Mouse (Mus musculus): ENCODE measurements around the gene Prr19. TPM values are rescaled to one million over a fixed set of nuclear protein-coding genes. Genes with fewer than 3 reads are reported as not detected.

Prr19 gene
- polyA plus RNA-seq, 1 experiment from 2014 or later = 1.0 TPM

- Histone ChIP-seq H3K4me2 (replicated peaks) (peak overlapping the region; percentile 71), H3K9me3 (no peaks in the 10 kb centered on the region), H3K9ac (peak overlapping the region; percentile 84), H3K4me3 (peak overlapping the region; percentile 87), H3K4me1 (peaks cover 14% of the 10 kb centered on the region), H3K27ac (peak overlapping the region; percentile 98), H3K36me3 (peaks cover 41% of the 10 kb centered on the region), H3K27me3 (no peaks in the 10 kb centered on the region)
- 1% methylated on average over 21 of the region's 21 CpGs for WGBS
- ATAC-seq (ENCODE audit: insufficient number of reproducible peaks, insufficient read depth, low FRiP score, low TSS enrichment) = no peak; the same call in none of the 2 replicates
Observed at GRCm38 (mm10) chr7:25296945-25297453, 4.2 kb upstream of the Prr19 start.

- Histone ChIP-seq H3K36me3 (peaks cover 34% of the 10 kb centered on the region), H3K27ac (peak within 1 kb of the TSS; percentile 98), H3K4me2 (replicated peaks) (peak within 1 kb of the TSS; percentile 71), H3K4me1 (peaks cover 14% of the 10 kb centered on the region), H3K9me3 (no peaks in the 10 kb centered on the region), H3K27me3 (no peaks in the 10 kb centered on the region), H3K4me3 (peak within 1 kb of the TSS; percentile 87), H3K9ac (peak within 1 kb of the TSS; percentile 84)
- peak; percentile 90 for ATAC-seq (ENCODE audit: insufficient number of reproducible peaks, insufficient read depth, low FRiP score, low TSS enrichment)
- under 1% methylated on average over 51 of the region's 52 CpGs for WGBS
Observed at GRCm38 (mm10) chr7:25297454-25298325, 3.5 kb upstream of the Prr19 start, which contains the start of gene Pafah1b3. Gene Pafah1b3 (minus strand): TSS chr7:25297986.

- no peak for ATAC-seq (ENCODE audit: insufficient number of reproducible peaks, insufficient read depth, low FRiP score, low TSS enrichment)
Observed at GRCm38 (mm10) chr7:25303003-25303684, 1.9 kb downstream of the Prr19 start.

GRCm38 (mm10) chr7:25303685-25304006 is 2.4 kb downstream of the Prr19 start:
- no peak overlapping the region for H3K4me3 ChIP-seq
- no peaks in the 10 kb centered on the region for H3K9me3 ChIP-seq
- H3K27ac ChIP-seq = no peak overlapping the region
- WGBS = 81% methylated on average over 3 of the region's 3 CpGs
- H3K4me2 ChIP-seq (replicated peaks) = no peak overlapping the region
- no peaks in the 10 kb centered on the region for H3K36me3 ChIP-seq
- H3K27me3 ChIP-seq = peaks cover 19% of the 10 kb centered on the region; the same call in 1 of the 2 replicates
- no peak overlapping the region for H3K9ac ChIP-seq
- ATAC-seq (ENCODE audit: insufficient number of reproducible peaks, insufficient read depth, low FRiP score, low TSS enrichment) = no peak
- peaks cover 8% of the 10 kb centered on the region for H3K4me1 ChIP-seq

More at GRCm38 (mm10) chr7:25303003-25303684, 1.9 kb downstream of the Prr19 start:
- H3K27ac ChIP-seq = no peak overlapping the region
- 73% methylated on average over 9 of the region's 9 CpGs for WGBS
- peaks cover 13% of the 10 kb centered on the region for H3K4me1 ChIP-seq
- no peaks in the 10 kb centered on the region for H3K9me3 ChIP-seq
- H3K4me3 ChIP-seq = no peak overlapping the region
- no peak overlapping the region for H3K9ac ChIP-seq
- peaks cover 16% of the 10 kb centered on the region; the same call in 1 of the 2 replicates for H3K27me3 ChIP-seq
- H3K36me3 ChIP-seq = no peaks in the 10 kb centered on the region
- H3K4me2 ChIP-seq (replicated peaks) = no peak overlapping the region

GRCm38 (mm10) chr7:25305481-25305880 is 4.3 kb downstream of the Prr19 start:
- no peak overlapping the region; the same call in 1 of the 2 replicates for H3K9ac ChIP-seq
- no peaks in the 10 kb centered on the region for H3K36me3 ChIP-seq
- peak overlapping the region; percentile 95 for H3K4me2 ChIP-seq (replicated peaks)
- ATAC-seq (ENCODE audit: insufficient number of reproducible peaks, insufficient read depth, low FRiP score, low TSS enrichment) = no peak
- peak overlapping the region; percentile 49 for H3K4me3 ChIP-seq
- H3K27ac ChIP-seq = no peak overlapping the region
- no peaks in the 10 kb centered on the region for H3K9me3 ChIP-seq
- H3K4me1 ChIP-seq = peaks cover 8% of the 10 kb centered on the region
- peaks cover 24% of the 10 kb centered on the region; the same call in 1 of the 2 replicates for H3K27me3 ChIP-seq
- WGBS = 0% methylated on average over 2 of the region's 2 CpGs

- peak; percentile 87 for ATAC-seq (ENCODE audit: insufficient number of reproducible peaks, insufficient read depth, low FRiP score, low TSS enrichment)
- Histone ChIP-seq H3K4me2 (replicated peaks) (peak within 1 kb of the TSS; percentile 95), H3K9me3 (no peaks in the 10 kb centered on the region), H3K9ac (peak within 1 kb of the TSS; percentile 50), H3K36me3 (no peaks in the 10 kb centered on the region), H3K4me3 (peak within 1 kb of the TSS; percentile 49), H3K27ac (peak within 1 kb of the TSS; percentile 52; the same call in 1 of the 2 replicates), H3K4me1 (peaks cover 8% of the 10 kb centered on the region), H3K27me3 (peaks cover 26% of the 10 kb centered on the region)
- under 1% methylated on average over 47 of the region's 47 CpGs for WGBS
Observed at GRCm38 (mm10) chr7:25305956-25306613, 4.9 kb downstream of the Prr19 start, which contains the start of gene Tmem145. Gene Tmem145 (plus strand): TSS chr7:25306106.

GRCm38 (mm10) chr7:25306614-25306996 is 5.4 kb downstream of the Prr19 start:
- Histone ChIP-seq H3K27me3 (peaks cover 31% of the 10 kb centered on the region), H3K9ac (no peak overlapping the region), H3K4me3 (peak overlapping the region; percentile 49; the same call in 1 of the 2 replicates), H3K4me1 (peaks cover 8% of the 10 kb centered on the region), H3K4me2 (replicated peaks) (peak overlapping the region; percentile 95; the same call in 1 of the 2 replicates), H3K9me3 (no peaks in the 10 kb centered on the region), H3K27ac (no peak overlapping the region), H3K36me3 (no peaks in the 10 kb centered on the region)
- ATAC-seq (ENCODE audit: insufficient number of reproducible peaks, insufficient read depth, low FRiP score, low TSS enrichment) = no peak
- WGBS = 51% methylated on average over 2 of the region's 2 CpGs

GRCm38 (mm10) chr7:25308702-25309318 is 7.6 kb downstream of the Prr19 start:
- Histone ChIP-seq H3K4me1 (peaks cover 8% of the 10 kb centered on the region), H3K27me3 (peaks cover 47% of the 10 kb centered on the region), H3K9me3 (no peaks in the 10 kb centered on the region), H3K4me3 (no peak overlapping the region), H3K27ac (no peak overlapping the region), H3K4me2 (replicated peaks) (no peak overlapping the region), H3K9ac (no peak overlapping the region), H3K36me3 (no peaks in the 10 kb centered on the region)
- ATAC-seq (ENCODE audit: insufficient number of reproducible peaks, insufficient read depth, low FRiP score, low TSS enrichment) = no peak
- WGBS = 60% methylated on average over 17 of the region's 17 CpGs

GRCm38 (mm10) chr7:25309425-25309824 is 8.2 kb downstream of the Prr19 start:
- peaks cover 8% of the 10 kb centered on the region for H3K4me1 ChIP-seq
- no peak; the same call in 1 of the 2 replicates for ATAC-seq (ENCODE audit: insufficient number of reproducible peaks, insufficient read depth, low FRiP score, low TSS enrichment)
- no peaks in the 10 kb centered on the region for H3K9me3 ChIP-seq
- no peak overlapping the region for H3K4me3 ChIP-seq
- no peak overlapping the region for H3K27ac ChIP-seq
- WGBS = 76% methylated on average over 9 of the region's 9 CpGs
- no peak overlapping the region for H3K4me2 ChIP-seq (replicated peaks)
- no peaks in the 10 kb centered on the region for H3K36me3 ChIP-seq
- no peak overlapping the region for H3K9ac ChIP-seq
- peaks cover 52% of the 10 kb centered on the region for H3K27me3 ChIP-seq

GRCm38 (mm10) chr7:25311193-25311592 is 10.0 kb downstream of the Prr19 start:
- WGBS = 74% methylated on average over 11 of the region's 11 CpGs
- Histone ChIP-seq H3K9me3 (no peaks in the 10 kb centered on the region), H3K27me3 (peaks cover 65% of the 10 kb centered on the region), H3K36me3 (no peaks in the 10 kb centered on the region), H3K4me2 (replicated peaks) (no peak overlapping the region), H3K27ac (no peak overlapping the region), H3K9ac (no peak overlapping the region), H3K4me3 (no peak overlapping the region), H3K4me1 (peaks cover 14% of the 10 kb centered on the region)
- no peak for ATAC-seq (ENCODE audit: insufficient number of reproducible peaks, insufficient read depth, low FRiP score, low TSS enrichment)

- H3K9ac ChIP-seq = no peak overlapping the region
- H3K4me1 ChIP-seq = peaks cover 20% of the 10 kb centered on the region
- no peak for ATAC-seq (ENCODE audit: insufficient number of reproducible peaks, insufficient read depth, low FRiP score, low TSS enrichment)
- H3K4me3 ChIP-seq = no peak overlapping the region
- H3K4me2 ChIP-seq (replicated peaks) = no peak overlapping the region
- H3K9me3 ChIP-seq = no peaks in the 10 kb centered on the region
- peaks cover 55% of the 10 kb centered on the region for H3K27me3 ChIP-seq
- no peaks in the 10 kb centered on the region for H3K36me3 ChIP-seq
- no peak overlapping the region for H3K27ac ChIP-seq
- WGBS = 38% methylated on average over 7 of the region's 7 CpGs
Observed at GRCm38 (mm10) chr7:25313325-25313724, 12.1 kb downstream of the Prr19 start.
